Mouse (Mus musculus): ENCODE data around the gene Duoxa1.

- no peak for TF ChIP-seq CTCF (IDR thresholded peaks at IDR 0.05; ENCODE audit: low read depth)
- no peak for TF ChIP-seq EP300 (IDR thresholded peaks at IDR 0.05; ENCODE audit: low read depth)
Observed at GRCm38 (mm10) chr2:122361181-122361580, 47.7 kb upstream of the Duoxa1 start.
